Mouse (Mus musculus) myocyte (in vitro differentiated cells): ENCODE measurements at regions not wholly inside any gene's neighbourhood (a gene's known extent, or its start where the extent isn't known, plus 50 kb on each side); places are given as distances from the start of the nearest gene placed in this dataset.

Source experiments
- CEBPB ChIP-seq: IDR thresholded peaks from 2 replicates; pipeline ENCODE4 v1.6.1; 2011; ENCODE audit warnings: mild to moderate bottlenecking, moderate library complexity; ENCODE audit not compliant: poor library complexity, insufficient read depth, severe bottlenecking
- E2F4 ChIP-seq: IDR thresholded peaks from one replicate; pipeline ENCODE4 v1.6.1; 2011; ENCODE audit warnings: mild to moderate bottlenecking, control low read depth, moderate library complexity; ENCODE audit not compliant: insufficient read depth
- MAX ChIP-seq: IDR thresholded peaks from one replicate; pipeline ENCODE4 v1.6.1; 2011; ENCODE audit warnings: low read depth, mild to moderate bottlenecking, control low read depth
- MYOD1 ChIP-seq, 3 experiments: IDR thresholded peaks; one replicate each; pipeline ENCODE4 v1.6.1; 2011; ENCODE audit warnings: control low read depth in 2 of 3, low read depth in 2 of 3, mild to moderate bottlenecking in 2 of 3, moderate library complexity in 1 of 3; ENCODE audit not compliant: insufficient read length in 2 of 3, control insufficient read depth in 1 of 3
- MYOG ChIP-seq, 3 experiments: IDR thresholded peaks; one replicate each; pipeline ENCODE4 v1.6.1; 2011; ENCODE audit warnings: control low read depth in 2 of 3, low read depth in 2 of 3, mild to moderate bottlenecking in 2 of 3; ENCODE audit not compliant: insufficient read length in 2 of 3, control insufficient read depth in 1 of 3, insufficient read depth in 1 of 3
- POLR2A ChIP-seq: IDR thresholded peaks from one replicate; pipeline ENCODE4 v1.6.1; 2011; ENCODE audit warnings: low read depth, mild to moderate bottlenecking, control low read depth, moderate library complexity; ENCODE audit not compliant: insufficient read length
- POLR2AphosphoS2 ChIP-seq: IDR thresholded peaks from one replicate; pipeline ENCODE4 v1.6.1; 2011; ENCODE audit warnings: low read depth, control low read depth; ENCODE audit not compliant: insufficient read length
- REST ChIP-seq: IDR thresholded peaks from one replicate; pipeline ENCODE4 v1.6.1; 2011; ENCODE audit warnings: mild to moderate bottlenecking, control low read depth, moderate library complexity; ENCODE audit not compliant: insufficient read depth, insufficient read length
- TCF3 ChIP-seq: IDR thresholded peaks from one replicate; pipeline ENCODE4 v1.6.1; 2011; ENCODE audit warnings: low read depth, control low read depth; ENCODE audit not compliant: insufficient read length
- USF1 ChIP-seq: IDR thresholded peaks from one replicate; pipeline ENCODE4 v1.6.1; 2011; ENCODE audit warnings: low read depth, mild to moderate bottlenecking, control low read depth, moderate library complexity

GRCm38 (mm10) chr5:17021636-17022035, 230.0 kb downstream of the Gm28710 start:
- TF ChIP-seq CEBPB (no peak), MYOG (IDR thresholded peaks at IDR 0.05; ENCODE audit: control insufficient read depth in 1 of 3, insufficient read depth in 1 of 3, insufficient read length in 2 of 3, low read depth in 2 of 3) (no peak), MYOD1 (IDR thresholded peaks at IDR 0.05; ENCODE audit: control insufficient read depth in 1 of 3, insufficient read length in 2 of 3, low read depth in 2 of 3) (no peak), POLR2A (no peak), MAX (no peak), TCF3 (no peak), POLR2AphosphoS2 (no peak), USF1 (no peak), E2F4 (no peak), REST (no peak)
